Mouse (Mus musculus): ENCODE results near the gene Fsd1l. TPM values are rescaled to one million over a fixed set of nuclear protein-coding genes. Genes with fewer than 3 reads are reported as not detected.
A peak's percentile ranks its signal among the peaks of the same experiment; 100 is the strongest.

Gene Fsd1l
- total and polyA plus RNA-seq, 3 experiments, result 0.25 to 0.39 (median 0.26) TPM

DNA sequence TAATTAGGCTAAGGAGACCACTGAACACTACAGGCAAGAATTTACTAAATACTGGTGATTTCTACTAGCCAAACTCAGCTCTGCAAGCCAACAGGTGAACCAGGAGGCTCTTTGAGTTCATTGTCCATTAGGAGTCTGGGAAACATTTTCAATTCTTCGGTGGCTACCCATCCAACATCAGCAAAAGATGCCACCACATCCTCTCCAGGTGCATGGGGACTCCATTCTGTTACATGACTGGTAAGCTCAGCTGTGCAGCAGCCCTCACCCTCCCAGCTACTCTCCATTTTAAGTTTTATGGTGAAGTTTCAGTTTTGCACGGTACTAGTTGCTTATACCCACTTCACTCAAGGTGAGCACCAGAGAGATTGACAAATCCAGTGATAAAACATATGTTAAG, 78.8 kb downstream of the Fsd1l start:
- Histone ChIP-seq H3K4me2 (ENCODE audit: insufficient read depth, low read depth, poor library complexity, severe bottlenecking) (peak overlapping the region; percentile 98), H3K36me3 (replicated peaks in 1 of 2; ENCODE audit: control insufficient read depth in 1 of 2, insufficient read depth in 1 of 2, low read length in 1 of 2) (no peaks in the 10 kb centered on the region), H3K27ac (ENCODE audit: insufficient read depth, low read depth) (peak overlapping the region; percentile 81), H3K79me2 (replicated peaks; ENCODE audit: control insufficient read depth, extremely low read depth, insufficient read depth, poor library complexity, severe bottlenecking) (no peaks in the 10 kb centered on the region; the same call in 1 of the 2 replicates), H3K4me1 (ENCODE audit: control insufficient read depth in 1 of 2, insufficient read depth in 2 of 2) (peaks cover 5 to 47% of the 10 kb centered on the region in 2 experiments; a peak in 2 of 4 replicates), H3K27me3 (replicated peaks) (no peaks in the 10 kb centered on the region), H3K9me3 (replicated peaks; ENCODE audit: low read length) (no peaks in the 10 kb centered on the region), H3K9ac (ENCODE audit: insufficient read depth, low read depth) (peak overlapping the region; percentile 34; the same call in 1 of the 2 replicates), H3K4me3 (replicated peaks in 1 of 3; ENCODE audit: low read depth in 2 of 3, low read length in 2 of 3, poor library complexity in 1 of 3) (peak overlapping the region; percentile 36 to 47 (median 36))
- in situ Hi-C loops (cut with MboI; ENCODE audit: low pct_ligation_motif_present, low pct_unique_long_range_greater_than_20kb, low sequenced_read_pairs), result loop anchor here (10.0 kb wide), 1 partner anchor 85 kb away; no protein-coding TSS in a partner anchor
- DNase-seq (ENCODE audit: extremely low read depth), result peak; percentile 59
- TF ChIP-seq IRF4 (IDR thresholded peaks at IDR 0.05; ENCODE audit: low read depth, low read length), result peak; percentile 28; the same call in 1 of the 2 replicates
- TF ChIP-seq MEF2A (IDR thresholded peaks at IDR 0.05; ENCODE audit: borderline replicate concordance, low read depth, low read length), result no peak
- TF ChIP-seq ETS1 (conservative IDR thresholded peaks at IDR 0.05; ENCODE audit: low read depth, low read length), result peak; percentile 27; the same call in 1 of the 2 replicates
- TF ChIP-seq MAZ (IDR thresholded peaks at IDR 0.05; ENCODE audit: low read depth, low read length), result no peak
- TF ChIP-seq TCF12 (IDR thresholded peaks at IDR 0.05; ENCODE audit: low read depth, low read length), result peak; percentile 47; the same call in 1 of the 2 replicates
- no peak for TF ChIP-seq UBTF (IDR thresholded peaks at IDR 0.05; ENCODE audit: low read depth, low read length)
- peak; percentile 49 for TF ChIP-seq EP300 (IDR thresholded peaks at IDR 0.05; ENCODE audit: low read length)
- dilution Hi-C loops (cut with MboI; ENCODE audit: extremely low pct_ligation_motif_present, extremely low pct_unique_long_range_greater_than_20kb, low sequenced_read_pairs), result no loop called here

DNA sequence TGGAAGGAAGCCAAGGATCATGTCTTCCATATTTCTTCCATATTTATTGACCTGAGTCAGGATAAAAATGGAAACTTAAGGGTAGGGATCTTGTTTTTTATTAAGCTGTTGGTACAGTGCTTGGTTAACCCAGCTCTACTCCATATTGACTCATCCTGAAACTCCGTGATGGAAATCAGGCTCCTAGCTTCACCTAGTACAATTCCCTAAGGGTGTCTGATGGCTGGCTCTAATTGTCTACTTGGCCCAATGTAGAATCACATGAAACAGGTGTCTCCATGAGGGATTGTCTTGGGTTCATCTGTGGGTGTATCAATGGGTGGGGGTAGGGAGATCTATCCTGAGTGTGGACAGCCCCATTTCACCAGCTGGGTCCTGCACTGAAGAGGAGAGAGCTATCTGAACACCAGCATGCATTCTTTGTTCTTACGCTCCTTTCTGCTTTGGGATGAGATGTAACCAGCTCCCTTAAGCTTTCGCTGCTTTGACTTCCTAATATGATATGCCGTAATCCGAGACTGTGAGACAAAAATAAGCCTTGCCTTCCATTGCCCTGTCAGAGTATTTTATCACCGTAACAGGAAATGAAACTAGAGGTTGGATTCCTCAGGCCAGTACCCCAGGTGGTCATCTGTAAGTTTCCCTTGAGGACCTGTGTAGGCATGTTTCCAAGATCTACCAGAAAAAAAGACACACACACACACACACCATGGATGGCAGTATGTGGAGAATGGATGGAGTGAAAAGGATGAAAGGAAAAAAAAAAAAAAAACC, 79.5 kb downstream of the Fsd1l start:
- Histone ChIP-seq H3K4me3 (replicated peaks in 1 of 3; ENCODE audit: low read depth in 2 of 3, low read length in 2 of 3, poor library complexity in 1 of 3) (peak overlapping the region; percentile 36 to 47 (median 36)), H3K27ac (ENCODE audit: insufficient read depth, low read depth) (peak overlapping the region; percentile 81), H3K4me1 (ENCODE audit: control insufficient read depth in 1 of 2, insufficient read depth in 2 of 2) (peaks cover 5 to 54% of the 10 kb centered on the region in 2 experiments; a peak in 2 of 4 replicates), H3K9me3 (replicated peaks; ENCODE audit: low read length) (no peaks in the 10 kb centered on the region), H3K9ac (ENCODE audit: insufficient read depth, low read depth) (peak overlapping the region; percentile 34; the same call in 1 of the 2 replicates), H3K79me2 (replicated peaks; ENCODE audit: control insufficient read depth, extremely low read depth, insufficient read depth, poor library complexity, severe bottlenecking) (peaks cover 2% of the 10 kb centered on the region; the same call in 1 of the 2 replicates), H3K4me2 (ENCODE audit: insufficient read depth, low read depth, poor library complexity, severe bottlenecking) (peak overlapping the region; percentile 98), H3K27me3 (replicated peaks) (no peaks in the 10 kb centered on the region), H3K36me3 (replicated peaks in 1 of 2; ENCODE audit: control insufficient read depth in 1 of 2, insufficient read depth in 1 of 2, low read length in 1 of 2) (no peaks in the 10 kb centered on the region)
- dilution Hi-C loops (cut with MboI; ENCODE audit: extremely low pct_ligation_motif_present, extremely low pct_unique_long_range_greater_than_20kb, low sequenced_read_pairs) (no loop called here), in situ Hi-C loops (cut with MboI; ENCODE audit: low pct_ligation_motif_present, low pct_unique_long_range_greater_than_20kb, low sequenced_read_pairs) (loop anchor here (10.0 kb wide), 1 partner anchor 86 kb away; no protein-coding TSS in a partner anchor)
- peak; percentile 77 for DNase-seq (ENCODE audit: extremely low read depth)
- TF ChIP-seq CHD2 (IDR thresholded peaks at IDR 0.05; ENCODE audit: low read length), result peak; percentile 62
- peak; percentile 85 for TF ChIP-seq IRF4 (IDR thresholded peaks at IDR 0.05; ENCODE audit: low read depth, low read length)
- TF ChIP-seq SIN3A (IDR thresholded peaks at IDR 0.05; ENCODE audit: low read length), result peak; percentile 54
- TF ChIP-seq POLR2A (IDR thresholded peaks at IDR 0.05; ENCODE audit: low read depth, low read length), result no peak
- no peak for TF ChIP-seq POLR2AphosphoS2 (IDR thresholded peaks at IDR 0.05; ENCODE audit: low read depth, low read length)
- no peak for TF ChIP-seq NRF1 (IDR thresholded peaks at IDR 0.05; ENCODE audit: low read depth, low read length)
- peak; percentile 61 for TF ChIP-seq RCOR1 (conservative IDR thresholded peaks at IDR 0.05; ENCODE audit: low read depth, low read length)
- no peak for TF ChIP-seq ZC3H11A (IDR thresholded peaks at IDR 0.05; ENCODE audit: low read depth, low read length)
- TF ChIP-seq JUN (IDR thresholded peaks at IDR 0.05; ENCODE audit: insufficient read depth, low read depth, low read length), result peak; percentile 69
- TF ChIP-seq TCF12 (IDR thresholded peaks at IDR 0.05; ENCODE audit: low read depth, low read length), result peak; percentile 34; the same call in 1 of the 2 replicates
- TF ChIP-seq ZKSCAN1 (IDR thresholded peaks at IDR 0.05; ENCODE audit: borderline replicate concordance, low read depth, low read length), result no peak
- peak; percentile 91 for TF ChIP-seq CHD1 (IDR thresholded peaks at IDR 0.05; ENCODE audit: low read depth, low read length)
- peak; percentile 72 for TF ChIP-seq ZNF384 (IDR thresholded peaks at IDR 0.05; ENCODE audit: low read depth, low read length)
- TF ChIP-seq E2F4 (IDR thresholded peaks at IDR 0.05; ENCODE audit: insufficient replicate concordance, low read depth, low read length), result no peak
- no peak; the same call in 1 of the 2 replicates for TF ChIP-seq MYC (IDR thresholded peaks at IDR 0.05; ENCODE audit: low read depth, low read length)
- TF ChIP-seq TBP (conservative IDR thresholded peaks at IDR 0.05; ENCODE audit: low read depth, low read length), result 0 out of 2 replicates have a peak, but pooled peaks have one; percentile 7
- TF ChIP-seq SMC3 (IDR thresholded peaks at IDR 0.05; ENCODE audit: low read depth, low read length), result no peak
- TF ChIP-seq RAD21 (IDR thresholded peaks at IDR 0.05; ENCODE audit: low read depth, low read length), result no peak
- no peak for TF ChIP-seq KAT2A (IDR thresholded peaks at IDR 0.05; ENCODE audit: insufficient replicate concordance, low read length)
- TF ChIP-seq EP300 (IDR thresholded peaks at IDR 0.05; ENCODE audit: low read length), result peak; percentile 79
- TF ChIP-seq MAFK (IDR thresholded peaks at IDR 0.05; ENCODE audit: insufficient replicate concordance, low read length), result no peak; the same call in 1 of the 2 replicates
- no peak for TF ChIP-seq UBTF (IDR thresholded peaks at IDR 0.05; ENCODE audit: low read depth, low read length)
- TF ChIP-seq ETS1 (conservative IDR thresholded peaks at IDR 0.05; ENCODE audit: low read depth, low read length), result peak; percentile 33; the same call in 1 of the 2 replicates
- 0 out of 2 replicates have a peak, but pooled peaks have one; percentile 11 for TF ChIP-seq MAX (IDR thresholded peaks at IDR 0.05; ENCODE audit: low read length)
- TF ChIP-seq MAZ (IDR thresholded peaks at IDR 0.05; ENCODE audit: low read depth, low read length), result no peak
- TF ChIP-seq CTCF (conservative IDR thresholded peaks at IDR 0.05 in 1 of 2, IDR thresholded peaks at IDR 0.05 in 1 of 2; ENCODE audit: low read depth in 2 of 2, low read length in 2 of 2), result no peak
- no peak for TF ChIP-seq GABPA (IDR thresholded peaks at IDR 0.05; ENCODE audit: insufficient replicate concordance, low read depth, low read length)

Measured in CH12.LX (cell line).